Mouse (Mus musculus) olfactory bulb, adult 2 months (tissue): ENCODE measurements around the gene Arhgef1.

Experiments
- CTCF ChIP-seq: fragments of 200-500 bp; IDR thresholded peaks from 2 replicates; pipeline ENCODE4 v1.5.1; 2012; ENCODE audit warnings: low read depth, mild to moderate bottlenecking, low read length, moderate library complexity; ENCODE audit not compliant: insufficient read depth
- POLR2A ChIP-seq: fragments of 200-500 bp; IDR thresholded peaks from 2 replicates; pipeline ENCODE4 v1.6.1; 2012; ENCODE audit warnings: mild to moderate bottlenecking, low read depth, low read length, moderate library complexity; ENCODE audit not compliant: insufficient read depth

GRCm38 (mm10) chr7:24892125-24892583 lies 10.6 kb upstream of the Arhgef1 start:
- TF ChIP-seq CTCF = no peak
- no peak for TF ChIP-seq POLR2A
